Mouse (Mus musculus) adrenal gland, adult 10 weeks (tissue): Measurements from ENCODE around the gene Slc35e1. TPM values are rescaled to one million over a fixed set of nuclear protein-coding genes. Genes with fewer than 3 reads are reported as not detected.

Experiments used
- polyA plus RNA-seq: library from polyadenylated mRNA; stranded (reverse); fragments of 350-450 nt; fragmentation: Illumina TruSeq; extraction: RNeasy Lipid Tissue Mini Kit (QIAGEN cat#74804); gene quantifications from one replicate; pipeline ENCODE4 v1.2.3, GENCODE M21; 2014; ENCODE audit warnings: low read depth, low replicate concordance

Gene Slc35e1
- polyA plus RNA-seq: 26.6 TPM

GRCm38 (mm10) chr8:72491680-72492621, at the start of gene Slc35e1:
Gene Slc35e1 (minus strand): TSS chr8:72492614.

DNA sequence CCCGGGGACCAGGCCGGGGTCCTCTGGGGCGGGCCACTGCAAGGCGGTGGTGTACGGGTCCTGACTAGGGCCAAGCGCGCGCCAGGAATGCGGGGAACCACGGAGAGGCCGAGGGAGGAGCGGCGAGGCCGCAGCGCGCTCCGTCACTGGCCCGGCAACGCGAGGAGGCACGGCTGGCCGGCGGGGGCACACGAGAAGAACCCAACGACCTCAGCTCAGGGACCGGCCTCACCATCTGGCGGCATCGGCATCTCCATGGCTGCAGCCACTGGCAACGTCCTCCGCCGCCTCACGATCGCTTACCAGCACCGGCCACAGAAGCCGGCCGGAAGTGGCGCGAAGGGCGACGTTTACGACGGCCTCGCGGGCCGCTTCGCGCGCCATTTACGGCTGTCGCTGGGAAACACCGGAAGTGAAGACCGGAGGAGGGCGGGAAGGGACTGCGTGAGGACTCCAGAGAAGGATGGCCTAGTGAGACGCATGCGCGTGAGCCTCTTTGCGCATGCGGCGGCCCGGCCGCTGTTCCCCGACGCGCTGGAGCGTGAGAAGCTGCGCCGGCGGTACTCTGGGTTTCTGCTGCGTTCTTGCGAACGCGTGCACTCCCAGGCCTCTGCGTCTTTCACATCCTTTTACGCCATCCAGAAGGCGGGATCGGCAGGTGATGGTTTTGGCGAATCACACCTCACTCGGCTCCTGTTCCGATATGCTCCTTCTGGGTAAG, 17.4 kb downstream of the Slc35e1 start, which contains the start of gene Cherp:
TSS of gene Cherp (minus strand) at position 401 of the 721 bp plus-strand sequence.

GRCm38 (mm10) chr8:72443338-72443993, 48.9 kb downstream of the Slc35e1 start, which contains the start of the genes Calr3 and 1700030K09Rik:
Gene Calr3 (minus strand): TSS chr8:72443870.
Gene 1700030K09Rik (plus strand): TSS chr8:72443880.

Other genes starting within 250 kb of the Slc35e1 start
- 2.2 TPM for gene Gm10282, start 187.4 kb downstream of the Slc35e1 start, polyA plus RNA-seq
- gene Klf2, start 173.6 kb downstream of the Slc35e1 start, polyA plus RNA-seq: 16.3 TPM
- gene Eps15l1, start 71.2 kb downstream of the Slc35e1 start, polyA plus RNA-seq: 32.2 TPM
- gene Calr3, start 48.7 kb downstream of the Slc35e1 start, polyA plus RNA-seq: 6.9 TPM
- gene 1700030K09Rik, start 48.7 kb downstream of the Slc35e1 start, polyA plus RNA-seq: 1.6 TPM
- gene Cherp, start 17.4 kb downstream of the Slc35e1 start, polyA plus RNA-seq: 5.4 TPM
- gene Med26, start 55.7 kb upstream of the Slc35e1 start, polyA plus RNA-seq: 2.4 TPM
- 41.8 TPM for gene Smim7, start 78.5 kb upstream of the Slc35e1 start, polyA plus RNA-seq
- gene Tmem38a, start 79.4 kb upstream of the Slc35e1 start, polyA plus RNA-seq: 1.6 TPM
- 0.12 TPM for gene Nwd1, start 154.1 kb upstream of the Slc35e1 start, polyA plus RNA-seq
- gene Sin3b, start 230.7 kb upstream of the Slc35e1 start, polyA plus RNA-seq: 19.4 TPM